Mouse (Mus musculus): ENCODE measurements around the gene Pla2g5.

The Pla2g5 gene

GRCm38 (mm10) chr4:138796513-138797216, 66.6 kb downstream of the Pla2g5 start:
- no peak for DNase-seq (ENCODE audit: low read depth, low spot score)

GRCm38 (mm10) chr4:138794344-138794743, 68.9 kb downstream of the Pla2g5 start:
- DNase-seq (ENCODE audit: low read depth, low spot score), result no peak

GRCm38 (mm10) chr4:138793276-138793675, 70.0 kb downstream of the Pla2g5 start:
- no peak for DNase-seq (ENCODE audit: low read depth, low spot score)

- no peak for DNase-seq (ENCODE audit: low read depth, low spot score)
Measured at GRCm38 (mm10) chr4:138792599-138792998, 70.7 kb downstream of the Pla2g5 start.

GRCm38 (mm10) chr4:138791452-138791851, 71.8 kb downstream of the Pla2g5 start:
- no peak for DNase-seq (ENCODE audit: low read depth, low spot score)

- DNase-seq (ENCODE audit: low read depth, low spot score), result no peak
Measured at GRCm38 (mm10) chr4:138788381-138788780, 74.9 kb downstream of the Pla2g5 start.

GRCm38 (mm10) chr4:138786141-138786540, 77.1 kb downstream of the Pla2g5 start:
- DNase-seq (ENCODE audit: low read depth, low spot score), result no peak

- no peak for DNase-seq (ENCODE audit: low read depth, low spot score)
Measured at GRCm38 (mm10) chr4:138785721-138786120, 77.6 kb downstream of the Pla2g5 start.

GRCm38 (mm10) chr4:138782098-138782497, 81.2 kb downstream of the Pla2g5 start:
- DNase-seq (ENCODE audit: low read depth, low spot score), result no peak

GRCm38 (mm10) chr4:138780300-138780699, 83.0 kb downstream of the Pla2g5 start:
- DNase-seq (ENCODE audit: low read depth, low spot score), result no peak

- no peak for DNase-seq (ENCODE audit: low read depth, low spot score)
Measured at GRCm38 (mm10) chr4:138777417-138778407, 85.6 kb downstream of the Pla2g5 start.

- no peak for DNase-seq (ENCODE audit: low read depth, low spot score)
Measured at GRCm38 (mm10) chr4:138775435-138775834, 87.8 kb downstream of the Pla2g5 start, which contains the start of gene Pla2g2d. TSS of gene Pla2g2d (plus strand) at chr4:138775735.

- DNase-seq (ENCODE audit: low read depth, low spot score), result no peak
Measured at GRCm38 (mm10) chr4:138772386-138772785, 90.9 kb downstream of the Pla2g5 start.

- DNase-seq (ENCODE audit: low read depth, low spot score), result no peak
Measured at GRCm38 (mm10) chr4:138771970-138772369, 91.3 kb downstream of the Pla2g5 start.

- no peak for DNase-seq (ENCODE audit: low read depth, low spot score)
Measured at GRCm38 (mm10) chr4:138762266-138762665, 101.0 kb downstream of the Pla2g5 start.

GRCm38 (mm10) chr4:138757416-138757815, 105.9 kb downstream of the Pla2g5 start, which contains the start of gene Pla2g2f:
TSS of gene Pla2g2f (minus strand) at chr4:138757626.
- no peak for DNase-seq (ENCODE audit: low read depth, low spot score)

- no peak for DNase-seq (ENCODE audit: low read depth, low spot score)
Measured at GRCm38 (mm10) chr4:138755983-138756382, 107.3 kb downstream of the Pla2g5 start.

GRCm38 (mm10) chr4:138755439-138755838, 107.8 kb downstream of the Pla2g5 start:
- no peak for DNase-seq (ENCODE audit: low read depth, low spot score)

- DNase-seq (ENCODE audit: low read depth, low spot score), result no peak
Measured at GRCm38 (mm10) chr4:138754432-138754831, 108.8 kb downstream of the Pla2g5 start.

- no peak for DNase-seq (ENCODE audit: low read depth, low spot score)
Measured at GRCm38 (mm10) chr4:138753608-138754007, 109.7 kb downstream of the Pla2g5 start.

GRCm38 (mm10) chr4:138752603-138753002, 110.7 kb downstream of the Pla2g5 start:
- DNase-seq (ENCODE audit: low read depth, low spot score), result no peak

All from CD4-positive helper T cell, adult 2 months (primary cell).